Mouse (Mus musculus) lung, embryonic 15.5 days (tissue): ENCODE results near the gene Rasa2. TPM values are rescaled to one million over a fixed set of nuclear protein-coding genes. Genes with fewer than 3 reads are reported as not detected.

Source experiments
- ATAC-seq: fragments of 200-750 bp; cut with Nextera tagmentation; 2 replicates; pipeline ENCODE4 v1.8.0; 2017; ENCODE audit warnings: moderate number of reproducible peaks, borderline replicate concordance; ENCODE audit not compliant: low FRiP score, low TSS enrichment; ENCODE audit errors: extremely low read depth
- H3K27ac ChIP-seq: fragments of 300-500 bp; sonication (generic); 2 replicates; pipeline ENCODE4 v1.5.1; 2015; ENCODE audit warnings: moderate library complexity, mild to moderate bottlenecking, inconsistent platforms
- H3K27me3 ChIP-seq: fragments of 300-500 bp; sonication (generic); 2 replicates; pipeline ENCODE4 v1.6.1; 2015; ENCODE audit warnings: inconsistent platforms
- H3K36me3 ChIP-seq: fragments of 300-500 bp; sonication (generic); 2 replicates; pipeline ENCODE4 v1.6.1; 2015; ENCODE audit warnings: inconsistent platforms
- H3K4me1 ChIP-seq: fragments of 300-500 bp; sonication (generic); 2 replicates; pipeline ENCODE4 v1.6.1; 2015; ENCODE audit warnings: inconsistent platforms
- H3K4me2 ChIP-seq: fragments of 300-500 bp; sonication (generic); 2 replicates; pipeline ENCODE4 v1.6.1; 2015; ENCODE audit warnings: inconsistent platforms, mild to moderate bottlenecking, moderate library complexity
- H3K4me3 ChIP-seq: fragments of 300-500 bp; sonication (generic); 2 replicates; pipeline ENCODE4 v1.5.1; 2015; ENCODE audit warnings: mild to moderate bottlenecking, inconsistent platforms
- H3K9ac ChIP-seq: fragments of 300-500 bp; sonication (generic); 2 replicates; pipeline ENCODE4 v1.6.1; 2015; ENCODE audit warnings: inconsistent platforms
- H3K9me3 ChIP-seq: fragments of 300-500 bp; sonication (generic); 2 replicates; pipeline ENCODE4 v1.6.1; 2016; ENCODE audit warnings: inconsistent platforms
- WGBS: fragments of 180-500 bp; shearing (Covaris S2); methylation state at CpG from one replicate; pipeline ENCODE4 v1.1.7; 2015; 5-methylcytosine and 5-hydroxymethylcytosine counted together
- polyA plus RNA-seq: library from polyadenylated mRNA; unstranded; fragments of >200 nt; fragmentation: Nextera tagmentation; extraction: Ambion mirVana; gene quantifications from 2 replicates; pipeline ENCODE4 v1.2.1, GENCODE M21; 2015

The Rasa2 gene
- polyA plus RNA-seq, 1 experiment from 2014 or later, result 19.9 TPM

GRCm38 (mm10) chr9:96517429-96517828, 114.0 kb downstream of the Rasa2 start:
- no peaks in the 10 kb centered on the region for H3K9me3 ChIP-seq
- H3K4me3 ChIP-seq, result no peak overlapping the region
- H3K27ac ChIP-seq, result no peak overlapping the region
- no peaks in the 10 kb centered on the region for H3K27me3 ChIP-seq
- H3K36me3 ChIP-seq, result no peaks in the 10 kb centered on the region
- WGBS, result 31% methylated on average over 4 of the region's 4 CpGs
- ATAC-seq, result no peak
- no peak overlapping the region for H3K4me2 ChIP-seq
- H3K9ac ChIP-seq, result no peak overlapping the region
- no peaks in the 10 kb centered on the region for H3K4me1 ChIP-seq

DNA sequence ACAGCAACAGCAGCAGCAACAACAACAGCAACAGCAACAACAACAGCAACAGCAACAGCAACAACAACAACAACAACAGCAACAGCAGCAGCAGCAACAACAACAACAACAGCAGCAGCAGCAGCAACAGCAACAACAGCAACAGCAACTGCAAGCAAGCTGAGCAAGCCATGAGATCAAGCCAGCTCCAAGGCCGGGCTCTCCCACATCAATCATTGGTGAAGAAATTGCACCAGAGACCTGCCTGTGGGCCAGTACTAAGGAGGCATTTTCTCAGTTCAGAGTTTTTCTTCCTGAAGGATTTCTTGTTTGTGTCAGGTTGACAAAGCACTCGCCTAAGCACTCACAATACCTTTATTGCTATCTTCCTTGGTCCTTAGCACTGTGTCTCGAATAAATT, 114.6 kb downstream of the Rasa2 start:
- no peak overlapping the region for H3K27ac ChIP-seq
- no peak overlapping the region for H3K9ac ChIP-seq
- no peaks in the 10 kb centered on the region for H3K27me3 ChIP-seq
- H3K4me1 ChIP-seq, result no peaks in the 10 kb centered on the region
- no peak for ATAC-seq
- WGBS, result 54% methylated on average over 3 of the region's 3 CpGs
- H3K4me2 ChIP-seq, result no peak overlapping the region
- no peaks in the 10 kb centered on the region for H3K9me3 ChIP-seq
- no peaks in the 10 kb centered on the region for H3K36me3 ChIP-seq
- no peak overlapping the region for H3K4me3 ChIP-seq

- Histone ChIP-seq H3K4me1 (no peaks in the 10 kb centered on the region), H3K9me3 (no peaks in the 10 kb centered on the region), H3K36me3 (no peaks in the 10 kb centered on the region), H3K4me2 (no peak overlapping the region), H3K4me3 (no peak overlapping the region), H3K27ac (no peak overlapping the region), H3K9ac (no peak overlapping the region), H3K27me3 (no peaks in the 10 kb centered on the region)
- 79% methylated on average over 5 of the region's 5 CpGs for WGBS
- no peak for ATAC-seq
Observed at GRCm38 (mm10) chr9:96515737-96516136, 115.7 kb downstream of the Rasa2 start.

DNA sequence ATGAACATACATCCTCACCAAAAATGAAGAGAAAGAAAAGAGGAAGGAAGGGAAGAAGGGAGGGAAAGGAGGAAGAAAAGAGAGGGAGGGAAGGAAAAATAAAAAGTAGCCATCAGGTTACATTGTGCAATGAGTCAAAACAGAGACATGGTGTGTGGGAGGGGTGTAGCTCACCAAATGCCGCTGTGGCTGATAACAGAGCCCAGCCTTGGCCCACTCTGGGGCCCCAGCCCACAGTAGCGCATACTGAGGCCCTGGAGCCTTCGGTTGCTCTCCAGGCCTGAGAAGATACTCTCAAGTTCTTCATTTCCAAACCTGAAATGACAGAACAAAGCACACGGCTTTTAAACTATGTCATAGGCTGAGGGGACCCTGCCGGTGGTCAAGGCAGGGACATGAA, 117.1 kb downstream of the Rasa2 start:
- H3K9ac ChIP-seq, result no peak overlapping the region
- no peak for ATAC-seq

DNA sequence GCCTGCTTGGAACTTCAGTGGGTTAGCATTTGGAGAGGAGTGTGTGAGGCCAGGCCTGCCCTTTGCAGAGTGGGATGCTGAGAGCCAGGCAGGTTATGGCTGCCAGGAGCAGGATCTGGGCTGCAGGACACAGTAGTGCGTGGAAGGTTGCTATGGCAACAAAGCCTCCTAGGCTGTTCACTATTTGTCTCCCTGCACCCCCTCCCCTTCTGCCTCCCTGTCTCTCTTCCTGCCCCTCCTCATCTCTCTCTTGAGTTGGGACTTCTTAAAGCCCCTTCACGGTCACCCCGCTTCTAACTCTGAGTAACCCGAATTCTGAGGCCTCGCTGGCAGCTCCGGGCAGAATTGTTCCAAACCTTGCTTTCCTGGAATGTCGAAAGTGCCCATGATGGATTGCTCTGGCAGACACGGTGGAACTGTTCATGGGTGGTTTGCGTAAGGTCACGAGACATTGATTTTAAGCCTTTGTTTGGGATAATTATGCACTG, 125.4 kb downstream of the Rasa2 start:
- no peaks in the 10 kb centered on the region for H3K9me3 ChIP-seq

More for the DNA sequence above, 117.1 kb downstream of the Rasa2 start:
- no peaks in the 10 kb centered on the region for H3K27me3 ChIP-seq
- H3K36me3 ChIP-seq, result no peaks in the 10 kb centered on the region
- no peak overlapping the region for H3K27ac ChIP-seq
- no peak overlapping the region for H3K4me2 ChIP-seq
- H3K9me3 ChIP-seq, result no peaks in the 10 kb centered on the region
- WGBS, result 64% methylated on average over 5 of the region's 5 CpGs
- H3K4me3 ChIP-seq, result no peak overlapping the region
- H3K4me1 ChIP-seq, result no peaks in the 10 kb centered on the region

GRCm38 (mm10) chr9:96505156-96505555, 126.3 kb downstream of the Rasa2 start:
- Histone ChIP-seq H3K4me2 (no peak overlapping the region), H3K27ac (no peak overlapping the region), H3K4me1 (0 out of 2 replicates have a peak, but pooled peaks cover 5% of the 10 kb centered on the region), H3K9ac (no peak overlapping the region), H3K4me3 (no peak overlapping the region), H3K9me3 (no peaks in the 10 kb centered on the region), H3K27me3 (no peaks in the 10 kb centered on the region), H3K36me3 (no peaks in the 10 kb centered on the region)
- 92% methylated on average over 4 of the region's 4 CpGs for WGBS
- no peak for ATAC-seq

More for the DNA sequence above, 125.4 kb downstream of the Rasa2 start:
- ATAC-seq, result no peak
- Histone ChIP-seq H3K27ac (no peak overlapping the region), H3K27me3 (no peaks in the 10 kb centered on the region), H3K36me3 (no peaks in the 10 kb centered on the region), H3K4me2 (peak overlapping the region; percentile 24; the same call in 1 of the 2 replicates), H3K9ac (no peak overlapping the region), H3K4me1 (0 out of 2 replicates have a peak, but pooled peaks cover 5% of the 10 kb centered on the region), H3K4me3 (no peak overlapping the region)
- 7% methylated on average over 10 of the region's 10 CpGs for WGBS

GRCm38 (mm10) chr9:96504116-96504895, 127.1 kb downstream of the Rasa2 start:
- H3K27ac ChIP-seq, result no peak overlapping the region
- H3K9ac ChIP-seq, result no peak overlapping the region
- H3K4me1 ChIP-seq, result 0 out of 2 replicates have a peak, but pooled peaks cover 5% of the 10 kb centered on the region
- ATAC-seq, result no peak
- no peaks in the 10 kb centered on the region for H3K36me3 ChIP-seq
- no peaks in the 10 kb centered on the region for H3K27me3 ChIP-seq
- no peaks in the 10 kb centered on the region for H3K9me3 ChIP-seq
- H3K4me3 ChIP-seq, result no peak overlapping the region
- H3K4me2 ChIP-seq, result no peak overlapping the region
- 81% methylated on average over 17 of the region's 17 CpGs for WGBS

DNA sequence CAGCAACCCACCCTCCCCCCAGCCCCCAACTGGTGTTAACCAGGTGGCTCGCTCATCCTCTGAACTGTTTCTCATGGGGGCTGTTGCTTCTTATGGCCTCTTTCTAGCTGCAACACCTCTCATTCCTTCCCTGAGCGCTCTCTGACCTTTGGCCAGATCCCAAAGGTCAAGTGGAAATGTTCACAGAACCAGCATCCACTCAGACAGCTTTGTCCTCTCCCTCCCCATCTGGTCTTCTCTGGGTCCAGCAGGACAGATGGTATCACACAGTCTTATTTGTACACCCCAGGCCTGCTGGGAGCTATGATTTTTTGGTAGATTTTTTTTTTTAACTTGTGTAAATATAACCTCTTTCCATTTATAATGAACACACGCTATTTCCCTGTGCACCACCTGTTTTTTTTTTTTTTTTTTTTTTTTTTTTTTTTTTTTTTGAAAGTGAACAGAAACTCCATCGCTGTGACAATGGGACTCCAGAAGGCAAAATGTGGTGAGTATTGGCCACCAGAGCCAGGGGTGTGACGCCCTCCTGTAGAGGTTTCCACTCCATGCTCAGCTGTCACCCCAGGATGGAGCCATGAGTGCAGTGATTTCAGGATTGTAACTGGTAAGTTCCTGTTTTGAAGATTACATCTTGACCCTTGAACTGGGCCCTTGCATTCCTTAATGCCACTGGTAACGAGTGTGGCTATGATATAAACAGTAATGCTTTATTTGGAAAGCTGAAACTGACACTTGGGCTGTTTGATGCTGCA, 128.4 kb downstream of the Rasa2 start:
- H3K4me3 ChIP-seq, result no peak overlapping the region
- H3K4me1 ChIP-seq, result 0 out of 2 replicates have a peak, but pooled peaks cover 5% of the 10 kb centered on the region
- no peaks in the 10 kb centered on the region for H3K9me3 ChIP-seq
- no peak overlapping the region for H3K4me2 ChIP-seq
- WGBS, result 66% methylated on average over 6 of the region's 6 CpGs
- H3K27me3 ChIP-seq, result no peaks in the 10 kb centered on the region
- H3K27ac ChIP-seq, result no peak overlapping the region
- H3K9ac ChIP-seq, result no peak overlapping the region
- ATAC-seq, result no peak
- H3K36me3 ChIP-seq, result no peaks in the 10 kb centered on the region

GRCm38 (mm10) chr9:96501217-96501616, 130.2 kb downstream of the Rasa2 start:
- Histone ChIP-seq H3K27me3 (no peaks in the 10 kb centered on the region), H3K36me3 (no peaks in the 10 kb centered on the region), H3K9ac (no peak overlapping the region), H3K4me1 (0 out of 2 replicates have a peak, but pooled peaks cover 5% of the 10 kb centered on the region), H3K4me3 (no peak overlapping the region), H3K27ac (no peak overlapping the region), H3K9me3 (no peaks in the 10 kb centered on the region), H3K4me2 (no peak overlapping the region)
- ATAC-seq, result no peak
- WGBS, result 40% methylated on average over 7 of the region's 7 CpGs

DNA sequence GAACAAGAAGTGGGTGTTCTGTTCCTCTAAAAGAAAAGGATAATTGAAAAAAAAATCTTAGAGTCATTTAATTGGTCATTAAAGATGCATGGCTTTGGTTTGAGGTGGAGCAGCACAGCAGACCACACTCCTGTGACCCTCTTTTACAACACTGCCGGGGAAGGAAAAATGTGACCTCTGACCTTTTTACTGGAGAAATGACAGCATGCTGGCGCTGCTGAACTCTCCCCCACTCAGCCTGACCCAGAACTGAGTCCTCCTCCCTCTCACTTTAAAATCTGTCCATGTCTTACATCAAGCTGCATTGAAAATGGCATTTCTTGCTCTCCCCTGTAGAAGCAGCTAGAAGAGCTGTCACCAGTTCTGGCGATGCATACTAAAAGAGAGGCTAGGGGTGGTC, 138.2 kb downstream of the Rasa2 start:
- no peaks in the 10 kb centered on the region for H3K36me3 ChIP-seq
- H3K4me2 ChIP-seq, result no peak overlapping the region
- no peak overlapping the region for H3K27ac ChIP-seq
- no peak overlapping the region for H3K4me3 ChIP-seq
- WGBS, result 25% methylated on average over 3 of the region's 3 CpGs
- H3K4me1 ChIP-seq, result no peaks in the 10 kb centered on the region
- no peak overlapping the region for H3K9ac ChIP-seq
- H3K9me3 ChIP-seq, result no peaks in the 10 kb centered on the region
- no peak for ATAC-seq
- no peaks in the 10 kb centered on the region for H3K27me3 ChIP-seq

DNA sequence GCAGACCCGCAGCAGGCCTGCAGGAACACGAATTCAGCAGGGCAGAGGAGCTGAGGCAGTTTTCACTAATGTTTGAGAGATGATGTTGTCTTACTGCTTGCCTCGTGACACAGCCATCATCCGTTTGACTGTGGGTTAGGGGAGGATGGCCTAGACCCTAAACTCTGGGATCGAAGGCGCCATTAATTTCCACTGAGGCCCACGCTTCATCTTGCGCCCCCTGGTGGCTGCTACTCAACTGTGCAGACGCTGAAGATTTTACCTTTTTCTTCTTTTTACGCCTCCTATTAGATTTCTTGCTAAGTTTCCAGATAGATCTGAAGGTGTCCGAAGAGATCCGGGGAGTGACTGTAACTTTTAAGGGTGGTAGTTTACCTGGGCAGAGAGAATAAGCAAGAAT, 139.6 kb downstream of the Rasa2 start:
- Histone ChIP-seq H3K9me3 (no peaks in the 10 kb centered on the region), H3K4me3 (no peak overlapping the region), H3K27me3 (no peaks in the 10 kb centered on the region), H3K4me1 (no peaks in the 10 kb centered on the region), H3K9ac (no peak overlapping the region), H3K4me2 (no peak overlapping the region), H3K36me3 (no peaks in the 10 kb centered on the region), H3K27ac (no peak overlapping the region)
- 34% methylated on average over 12 of the region's 12 CpGs for WGBS
- ATAC-seq, result no peak
